Mouse (Mus musculus): ENCODE measurements around the gene Clec9a.

DNA sequence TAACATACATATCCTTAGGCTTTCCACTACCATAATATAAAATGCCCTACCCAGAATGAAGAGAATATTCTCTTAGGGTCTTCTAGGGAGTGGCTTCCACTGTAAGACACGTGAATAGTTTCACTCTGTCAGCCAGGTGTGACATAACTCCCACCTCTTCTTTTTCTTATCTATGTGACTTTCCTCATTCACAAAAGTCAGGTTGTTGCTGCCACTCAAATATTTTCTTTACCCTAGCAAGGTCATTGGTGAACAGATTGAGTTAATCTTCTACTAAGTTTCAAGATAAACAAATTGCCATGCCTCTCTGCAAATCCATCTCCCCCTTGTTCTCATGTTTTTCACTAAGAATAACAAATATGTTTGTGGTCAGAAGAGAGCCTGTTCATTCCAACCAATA, 26.9 kb upstream of the Clec9a start:
- no peak for TF ChIP-seq POLR2A (IDR thresholded peaks at IDR 0.05; ENCODE audit: insufficient read length, low read depth)
- TF ChIP-seq TCF3 (IDR thresholded peaks at IDR 0.05; ENCODE audit: insufficient read length, low read depth) = no peak
- no peak for TF ChIP-seq MAX (IDR thresholded peaks at IDR 0.05; ENCODE audit: low read depth)
- TF ChIP-seq USF1 (IDR thresholded peaks at IDR 0.05; ENCODE audit: low read depth) = no peak
- TF ChIP-seq POLR2AphosphoS2 (IDR thresholded peaks at IDR 0.05; ENCODE audit: insufficient read length, low read depth) = no peak
- TF ChIP-seq REST (IDR thresholded peaks at IDR 0.05; ENCODE audit: insufficient read depth, insufficient read length) = no peak
- TF ChIP-seq MYOD1 (IDR thresholded peaks at IDR 0.05; ENCODE audit: control insufficient read depth in 1 of 3, insufficient read length in 2 of 3, low read depth in 2 of 3) = no peak
- no peak for TF ChIP-seq E2F4 (IDR thresholded peaks at IDR 0.05; ENCODE audit: insufficient read depth)
- TF ChIP-seq TCF12 (IDR thresholded peaks at IDR 0.05; ENCODE audit: insufficient read depth, poor library complexity, severe bottlenecking) = no peak

Measured in myocyte (in vitro differentiated cells).